Mouse (Mus musculus): ENCODE data around the gene Pms2. TPM values are rescaled to one million over a fixed set of nuclear protein-coding genes. Genes with fewer than 3 reads are reported as not detected.

Pms2 gene
- total RNA-seq (2021), result 10 to 100 TPM; 16.9 to 19.0 TPM
- long read RNA-seq, experiment 1, full-length matches to known transcripts, result 8 of 16 reads
- long read RNA-seq, experiment 1, partial matches to known transcripts, result 1 of 16 reads
- long read RNA-seq, experiment 1, other reads (novel, unspliced or antisense), result 7 of 16 reads
- long read RNA-seq, experiment 2, full-length matches to known transcripts, result 8 of 19 reads
- long read RNA-seq, experiment 2, partial matches to known transcripts, result 1 of 19 reads
- long read RNA-seq, experiment 2, other reads (novel, unspliced or antisense), result 10 of 19 reads

GRCm38 (mm10) chr5:143909417-143910400 lies at the start of gene Pms2, which contains the start of gene Aimp2:
Gene Pms2, plus strand, starts transcription at chr5:143909964.
Gene Aimp2, minus strand, starts transcription at chr5:143909847.
- peak; percentile 98 to 99 for DNase-seq (ENCODE audit: low spot score in 2 of 2)
- intact Hi-C loops (cut with DNase I), result loop anchor here (5.0 kb wide), 1 partner anchor 177 kb away; the partner anchor contains the start of gene Usp42

GRCm38 (mm10) chr5:143871547-143872169 lies 38.1 kb upstream of the Pms2 start:
- intact Hi-C loops (cut with DNase I), result no loop called here

GRCm38 (mm10) chr5:143874571-143874970 lies 35.2 kb upstream of the Pms2 start:
- no peak for DNase-seq (ENCODE audit: low spot score in 2 of 2)
- intact Hi-C loops (cut with DNase I), result no loop called here

More at GRCm38 (mm10) chr5:143871547-143872169, 38.1 kb upstream of the Pms2 start:
- DNase-seq (ENCODE audit: low spot score in 2 of 2), result no peak

GRCm38 (mm10) chr5:143885274-143885673 lies 24.5 kb upstream of the Pms2 start:
- intact Hi-C loops (cut with DNase I), result no loop called here
- no peak for DNase-seq (ENCODE audit: low spot score in 2 of 2)

- DNase-seq (ENCODE audit: low spot score in 2 of 2), result no peak
- intact Hi-C loops (cut with DNase I), result no loop called here
Observed at GRCm38 (mm10) chr5:143890741-143891140, 19.0 kb upstream of the Pms2 start.

GRCm38 (mm10) chr5:143892255-143892886 lies 17.4 kb upstream of the Pms2 start:
- DNase-seq (ENCODE audit: low spot score in 2 of 2), result peak in 1 of 2 experiments; percentile 34
- intact Hi-C loops (cut with DNase I), result no loop called here

GRCm38 (mm10) chr5:143893396-143893795 lies 16.4 kb upstream of the Pms2 start:
- DNase-seq (ENCODE audit: low spot score in 2 of 2), result no peak
- intact Hi-C loops (cut with DNase I), result no loop called here

GRCm38 (mm10) chr5:143897635-143898330 lies 12.0 kb upstream of the Pms2 start, which contains the start of gene Ankrd61:
Gene Ankrd61, minus strand, starts transcription at chr5:143897685.
- intact Hi-C loops (cut with DNase I), result no loop called here
- no peak for DNase-seq (ENCODE audit: low spot score in 2 of 2)

GRCm38 (mm10) chr5:143902111-143902510 lies 7.7 kb upstream of the Pms2 start:
- peak; percentile 42 to 50 for DNase-seq (ENCODE audit: low spot score in 2 of 2)
- intact Hi-C loops (cut with DNase I), result no loop called here

- no peak for DNase-seq (ENCODE audit: low spot score in 2 of 2)
- intact Hi-C loops (cut with DNase I), result no loop called here
Observed at GRCm38 (mm10) chr5:143903813-143904212, 6.0 kb upstream of the Pms2 start.

GRCm38 (mm10) chr5:143906429-143906828 lies 3.3 kb upstream of the Pms2 start:
- intact Hi-C loops (cut with DNase I), result loop anchor here (5.0 kb wide), 1 partner anchor 174 kb away; the partner anchor contains the start of gene Usp42
- DNase-seq (ENCODE audit: low spot score in 2 of 2), result no peak

- no peak for DNase-seq (ENCODE audit: low spot score in 2 of 2)
- intact Hi-C loops (cut with DNase I), result loop anchor here (5.0 kb wide), 1 partner anchor 177 kb away; the partner anchor contains the start of gene Usp42
Observed at GRCm38 (mm10) chr5:143908926-143909325, 838 bp upstream of the Pms2 start.

- DNase-seq (ENCODE audit: low spot score in 2 of 2), result no peak
- intact Hi-C loops (cut with DNase I), result no loop called here
Observed at GRCm38 (mm10) chr5:143916221-143916620, 6.5 kb downstream of the Pms2 start.

GRCm38 (mm10) chr5:143917418-143917817 lies 7.7 kb downstream of the Pms2 start:
- peak in 1 of 2 experiments; percentile 37 for DNase-seq (ENCODE audit: low spot score in 2 of 2)
- intact Hi-C loops (cut with DNase I), result no loop called here

- intact Hi-C loops (cut with DNase I), result no loop called here
- no peak for DNase-seq (ENCODE audit: low spot score in 2 of 2)
Observed at GRCm38 (mm10) chr5:143918120-143918519, 8.4 kb downstream of the Pms2 start.

- no peak for DNase-seq (ENCODE audit: low spot score in 2 of 2)
- intact Hi-C loops (cut with DNase I), result no loop called here
Observed at GRCm38 (mm10) chr5:143924781-143925452, 15.2 kb downstream of the Pms2 start.

GRCm38 (mm10) chr5:143927875-143928274 lies 18.1 kb downstream of the Pms2 start, which contains the start of gene Gm42421:
Gene Gm42421, plus strand, starts transcription at chr5:143928175.
- no peak for DNase-seq (ENCODE audit: low spot score in 2 of 2)
- intact Hi-C loops (cut with DNase I), result no loop called here

GRCm38 (mm10) chr5:143929291-143929690 lies 19.5 kb downstream of the Pms2 start:
- intact Hi-C loops (cut with DNase I), result no loop called here
- no peak for DNase-seq (ENCODE audit: low spot score in 2 of 2)
